Mouse (Mus musculus) liver, postnatal 0 days (tissue): ENCODE data around the gene Lin28a. TPM values are rescaled to one million over a fixed set of nuclear protein-coding genes. Genes with fewer than 3 reads are reported as not detected.

Experiments
- ATAC-seq: fragments of 200-750 bp; cut with Nextera tagmentation; 2 replicates; pipeline ENCODE4 v1.8.0; 2017; ENCODE audit warnings: mild to moderate bottlenecking, moderate library complexity
- DNase-seq: peaks from one replicate; pipeline ENCODE4 v3.0.0-alpha.2; 2016
- H3K27ac ChIP-seq: fragments of 300-500 bp; sonication (generic); 2 replicates; pipeline ENCODE4 v1.5.1; 2014; ENCODE audit warnings: antibody characterized with exemption, moderate library complexity, mild to moderate bottlenecking, low read depth
- H3K27me3 ChIP-seq: fragments of 300-500 bp; sonication (generic); 2 replicates; pipeline ENCODE4 v1.6.1; 2014; ENCODE audit warnings: low read length, control low read depth, mixed read lengths; ENCODE audit not compliant: insufficient read depth
- H3K36me3 ChIP-seq: fragments of 300-500 bp; sonication (generic); replicated peaks from 2 replicates; pipeline ENCODE4 v1.6.1; 2014; ENCODE audit warnings: mild to moderate bottlenecking, control low read depth, low read length, moderate library complexity, mixed read lengths; ENCODE audit not compliant: insufficient read depth
- H3K4me1 ChIP-seq: fragments of 300-500 bp; sonication (generic); 2 replicates; pipeline ENCODE4 v1.6.1; 2014; ENCODE audit warnings: antibody characterized with exemption, mild to moderate bottlenecking, control low read depth; ENCODE audit not compliant: insufficient read depth
- H3K4me2 ChIP-seq: fragments of 300-500 bp; sonication (generic); 2 replicates; pipeline ENCODE4 v1.6.1; 2014; ENCODE audit warnings: low read depth, mild to moderate bottlenecking, low read length, moderate library complexity, mixed read lengths
- H3K4me3 ChIP-seq: fragments of 300-500 bp; sonication (generic); 2 replicates; pipeline ENCODE4 v1.5.1; 2014; ENCODE audit warnings: low read depth, low read length
- H3K9ac ChIP-seq: fragments of 300-500 bp; sonication (generic); replicated peaks from 2 replicates; pipeline ENCODE4 v1.6.1; 2014; ENCODE audit warnings: mild to moderate bottlenecking, moderate library complexity
- H3K9me3 ChIP-seq: fragments of 300-500 bp; sonication (generic); 2 replicates; pipeline ENCODE4 v1.6.1; 2016; ENCODE audit warnings: mild to moderate bottlenecking, control low read depth, low read length, mixed read lengths
- CTCF ChIP-seq: sonication (generic); IDR thresholded peaks from 2 replicates; pipeline ENCODE4 v1.5.1; 2016; ENCODE audit warnings: antibody characterized with exemption, low read depth
- EP300 ChIP-seq: IDR thresholded peaks from 2 replicates; pipeline ENCODE4 v1.6.1; 2016; ENCODE audit warnings: antibody characterized with exemption, low read depth, mild to moderate bottlenecking
- WGBS: fragments of 180-500 bp; shearing (Covaris S2); extraction: QIAGEN DNeasy Blood & Tissue Kit; methylation state at CpG from one replicate; pipeline ENCODE4 v1.1.7; 2014; ENCODE audit not compliant: insufficient replicate concordance; 5-methylcytosine and 5-hydroxymethylcytosine counted together
- polyA plus RNA-seq: library from polyadenylated mRNA; unstranded; fragments of >200 nt; fragmentation: Nextera tagmentation; extraction: Ambion mirVana; gene quantifications from 2 replicates; pipeline ENCODE4 v1.2.1, GENCODE M21; 2015

The Lin28a gene
- polyA plus RNA-seq, 1 experiment from 2014 or later: 0.87 TPM

GRCm38 (mm10) chr4:134016208-134016607 lies 2.4 kb downstream of the Lin28a start:
- peaks cover 46% of the 10 kb centered on the region for H3K27me3 ChIP-seq
- no peaks in the 10 kb centered on the region for H3K9me3 ChIP-seq
- no peak overlapping the region for H3K9ac ChIP-seq
- no peaks in the 10 kb centered on the region for H3K36me3 ChIP-seq
- no peak overlapping the region for H3K4me2 ChIP-seq
- no peak overlapping the region for H3K4me3 ChIP-seq
- no peak overlapping the region for H3K27ac ChIP-seq
- TF ChIP-seq CTCF: no peak
- ATAC-seq (no peak), DNase-seq (no peak)
- WGBS: 21% methylated on average over 7 of the region's 7 CpGs
- H3K4me1 ChIP-seq: peaks cover 7% of the 10 kb centered on the region

- peak; percentile 31 for DNase-seq
- no peak overlapping the region for H3K27ac ChIP-seq
- H3K4me3 ChIP-seq: no peak overlapping the region
- ATAC-seq: no peak
- H3K27me3 ChIP-seq: peaks cover 22% of the 10 kb centered on the region
- no peak overlapping the region for H3K9ac ChIP-seq
- no peaks in the 10 kb centered on the region for H3K36me3 ChIP-seq
- H3K9me3 ChIP-seq: no peaks in the 10 kb centered on the region
- H3K4me1 ChIP-seq: peaks cover 2% of the 10 kb centered on the region; the same call in 1 of the 2 replicates
- peak; percentile 55 for TF ChIP-seq CTCF
- no peak for TF ChIP-seq EP300
- H3K4me2 ChIP-seq: no peak overlapping the region
- WGBS: 54% methylated on average over 12 of the region's 12 CpGs
Observed at GRCm38 (mm10) chr4:134012858-134013528, 5.6 kb downstream of the Lin28a start.

DNA sequence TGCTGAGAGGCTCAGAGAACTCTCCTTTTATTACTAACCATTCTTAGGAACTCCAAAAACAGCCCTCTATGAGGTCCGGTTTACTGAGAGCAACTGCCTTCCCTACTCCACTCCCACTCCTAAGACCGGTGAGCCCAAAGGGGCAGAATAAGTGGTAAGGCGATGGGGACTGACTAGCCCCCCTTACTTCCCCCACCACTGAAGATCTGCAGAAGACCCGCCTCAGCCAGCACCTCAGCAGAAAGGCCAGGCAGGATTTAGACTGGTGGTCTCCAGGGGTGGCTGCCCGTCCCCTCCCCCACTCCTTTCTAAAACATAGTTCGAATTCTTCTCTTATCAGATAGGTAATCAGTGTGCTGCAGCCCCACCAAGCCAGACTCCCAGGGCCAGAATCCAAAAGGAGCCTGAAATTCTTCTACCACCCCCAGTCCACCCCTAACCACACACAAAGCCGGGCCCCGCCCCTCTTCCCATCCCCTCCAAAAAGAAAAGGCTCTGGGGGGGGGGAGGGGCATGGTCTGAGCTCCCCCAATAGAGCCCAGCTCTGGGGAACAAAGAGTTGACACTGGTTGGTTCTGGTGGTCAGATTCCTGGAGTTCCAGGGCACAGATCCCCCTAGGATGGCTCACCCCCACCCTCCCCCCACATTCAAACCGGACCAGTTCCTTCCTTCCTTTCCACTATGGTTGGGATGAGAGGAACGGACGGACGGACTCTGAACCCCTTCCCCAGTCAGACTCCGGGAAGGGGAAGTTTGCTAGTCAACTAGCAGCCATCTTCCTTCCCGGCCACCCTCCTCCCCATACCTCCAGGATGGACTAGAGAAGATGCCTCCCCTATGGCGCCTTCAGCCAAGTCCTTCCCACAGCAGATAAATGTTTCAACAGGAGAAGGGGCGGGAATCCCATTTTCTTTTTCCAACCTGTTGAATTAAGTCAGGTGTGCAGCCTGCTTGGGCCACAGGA lies 6.9 kb downstream of the Lin28a start:
- H3K4me1 ChIP-seq: no peaks in the 10 kb centered on the region
- H3K27ac ChIP-seq: no peak overlapping the region; the same call in 1 of the 2 replicates
- peaks cover 10% of the 10 kb centered on the region; the same call in 1 of the 2 replicates for H3K27me3 ChIP-seq
- DNase-seq: peak; percentile 15
- peak overlapping the region; percentile 26; the same call in 1 of the 2 replicates for H3K4me2 ChIP-seq
- TF ChIP-seq CTCF: no peak
- TF ChIP-seq EP300: no peak
- peak overlapping the region; percentile 36 for H3K4me3 ChIP-seq
- 0 out of 2 replicates have a peak overlapping the region, but pooled peaks have one; percentile 16 for H3K9ac ChIP-seq
- ATAC-seq: no peak
- H3K36me3 ChIP-seq: no peaks in the 10 kb centered on the region
- 23% methylated on average over 16 of the region's 16 CpGs for WGBS
- H3K9me3 ChIP-seq: no peaks in the 10 kb centered on the region

GRCm38 (mm10) chr4:134009709-134010108 lies 8.9 kb downstream of the Lin28a start:
- Histone ChIP-seq H3K9ac (no peak overlapping the region), H3K4me1 (no peaks in the 10 kb centered on the region), H3K27ac (no peak overlapping the region), H3K4me2 (no peak overlapping the region), H3K27me3 (no peaks in the 10 kb centered on the region), H3K36me3 (no peaks in the 10 kb centered on the region), H3K4me3 (no peak overlapping the region), H3K9me3 (no peaks in the 10 kb centered on the region)
- 44% methylated on average over 6 of the region's 6 CpGs for WGBS
- TF ChIP-seq CTCF (no peak), EP300 (no peak)
- ATAC-seq (no peak), DNase-seq (no peak)

- Histone ChIP-seq H3K27ac (no peak overlapping the region), H3K4me1 (no peaks in the 10 kb centered on the region), H3K9ac (no peak overlapping the region), H3K4me3 (no peak overlapping the region), H3K27me3 (no peaks in the 10 kb centered on the region), H3K4me2 (no peak overlapping the region), H3K9me3 (no peaks in the 10 kb centered on the region), H3K36me3 (no peaks in the 10 kb centered on the region)
- TF ChIP-seq CTCF: no peak
- no peak for TF ChIP-seq EP300
- no peak for ATAC-seq
- no peak for DNase-seq
- WGBS: 75% methylated on average over 3 of the region's 3 CpGs
Observed at GRCm38 (mm10) chr4:134006845-134007244, 11.8 kb downstream of the Lin28a start.

DNA sequence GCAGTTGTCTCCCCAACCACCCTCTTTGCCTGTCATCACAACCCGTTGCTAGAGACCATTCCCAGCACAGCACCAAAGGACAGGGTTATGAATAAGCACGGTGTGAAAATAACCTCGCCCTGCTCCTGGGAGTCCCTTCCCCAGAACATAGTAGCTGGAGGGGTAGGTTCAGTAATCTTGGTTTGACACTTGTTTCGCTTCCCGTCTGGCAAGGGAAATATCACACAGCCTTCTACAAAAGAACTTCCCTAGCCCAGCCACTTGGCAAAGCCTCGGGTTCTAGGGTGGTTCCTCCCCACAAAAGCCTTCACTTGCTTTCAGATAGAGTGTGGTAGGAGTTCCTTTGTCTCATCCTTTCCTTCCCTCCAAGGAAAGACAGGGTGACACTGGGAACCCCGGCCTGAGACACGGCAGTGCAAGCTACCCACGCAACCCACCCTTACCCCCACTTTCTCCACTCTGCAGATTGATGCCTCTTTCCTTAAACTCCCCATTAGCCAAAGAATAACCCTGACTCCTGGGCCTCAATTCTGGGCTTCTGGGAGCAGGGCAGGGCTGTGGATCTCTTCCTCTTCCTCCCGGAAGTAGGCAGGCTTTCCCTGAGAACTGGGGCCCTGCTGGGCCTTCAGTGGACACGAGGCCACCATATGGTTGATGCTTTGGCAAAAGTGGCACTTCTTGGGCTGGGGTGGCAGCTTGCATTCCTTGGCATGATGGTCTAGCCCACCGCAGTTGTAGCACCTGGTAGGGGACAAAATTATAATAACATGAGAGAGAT lies 12.9 kb downstream of the Lin28a start:
- H3K4me1 ChIP-seq: no peaks in the 10 kb centered on the region
- no peaks in the 10 kb centered on the region for H3K9me3 ChIP-seq
- ATAC-seq (no peak), DNase-seq (no peak)
- H3K36me3 ChIP-seq: no peaks in the 10 kb centered on the region
- TF ChIP-seq EP300 (no peak), CTCF (no peak)
- no peaks in the 10 kb centered on the region for H3K27me3 ChIP-seq
- no peak overlapping the region for H3K9ac ChIP-seq
- WGBS: 58% methylated on average over 12 of the region's 12 CpGs
- H3K4me3 ChIP-seq: no peak overlapping the region
- no peak overlapping the region for H3K27ac ChIP-seq
- no peak overlapping the region for H3K4me2 ChIP-seq
